Comparison of ENCODE assay signal across 8 mouse cellular contexts in the genomic region with DNA sequence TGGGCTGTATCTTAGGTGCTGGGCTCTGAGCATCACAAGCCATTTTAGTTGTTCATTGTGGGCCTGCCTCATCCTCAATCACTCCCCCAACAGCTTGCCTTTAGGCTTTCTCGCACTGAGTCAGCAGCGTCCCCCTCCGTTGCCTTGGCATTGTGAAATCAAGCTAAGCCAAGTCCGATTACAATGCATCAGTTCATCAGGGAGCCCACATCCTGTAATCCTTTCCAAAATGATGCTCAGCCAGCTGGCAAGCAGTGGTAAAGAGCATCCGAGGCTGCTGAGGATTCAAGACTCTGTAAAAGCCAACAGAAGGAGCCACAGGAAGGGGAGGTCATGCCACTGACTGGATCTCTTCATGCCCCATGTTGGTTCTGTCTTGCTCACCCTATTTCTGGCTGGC. TPM values are rescaled to one million over a fixed set of nuclear protein-coding genes. Genes with fewer than 3 reads are reported as not detected.
DNase-seq lines count a peak whose midpoint lies in the region; ATAC-seq and TF ChIP-seq lines count a peak whose summit lies in the region.
"Had no signal": no experiment of that assay in that cellular context is flagged by ENCODE, and none has a peak within 500 bp of the region (broad histone marks: within the 10 kb centered on the region; RNA-seq: fewer than 3 reads in every experiment).

No protein-coding gene starts in this region.

- no peak for TF ChIP-seq POLR2A in brain, embryonic 14.5 days (IDR thresholded peaks at IDR 0.05; ENCODE audit: borderline replicate concordance, extremely low read depth, insufficient read depth, insufficient read length, poor library complexity, severe bottlenecking)

- H3K9me3 ChIP-seq in lung, postnatal 0 days (ENCODE audit: low read length): no peaks in the 10 kb centered on the region
- no peaks in the 10 kb centered on the region for H3K9me3 ChIP-seq in stomach, postnatal 0 days (ENCODE audit: control insufficient read depth, low read length)

- no peaks in the 10 kb centered on the region for H3K4me1 ChIP-seq in lung, postnatal 0 days (ENCODE audit: insufficient read depth, low read depth, low read length)
- H3K4me1 ChIP-seq in stomach, postnatal 0 days (replicated peaks; ENCODE audit: control insufficient read depth, insufficient read depth): no peaks in the 10 kb centered on the region

- no peak for TF ChIP-seq EP300 in lung, postnatal 0 days (IDR thresholded peaks at IDR 0.05)
- no peak for TF ChIP-seq EP300 in stomach, postnatal 0 days (optimal IDR thresholded peaks at IDR 0.05)

- no peak for TF ChIP-seq CTCF in C2C12 (IDR thresholded peaks at IDR 0.05; ENCODE audit: control insufficient read depth, insufficient read depth, insufficient read length)
- TF ChIP-seq CTCF in brain, embryonic 14.5 days (IDR thresholded peaks at IDR 0.05; ENCODE audit: borderline replicate concordance, extremely low read depth, insufficient read depth, insufficient read length): no peak
- TF ChIP-seq CTCF in lung, postnatal 0 days (IDR thresholded peaks at IDR 0.05): no peak
- TF ChIP-seq CTCF in stomach, postnatal 0 days (IDR thresholded peaks at IDR 0.05; ENCODE audit: low read depth): no peak

- intact Hi-C loops in gastrocnemius, postnatal 14 days (cut with DNase I; ENCODE audit: low total_unique reads): no loop called here

- 57% methylated on average over 5 of the region's 5 CpGs for WGBS in lung, postnatal 0 days
- WGBS in stomach, postnatal 0 days: 75% methylated on average over 5 of the region's 5 CpGs

- H3K36me3 ChIP-seq in C2C12 (ENCODE audit: control insufficient read depth, insufficient read depth): no peaks in the 10 kb centered on the region
- H3K36me3 ChIP-seq in lung, postnatal 0 days (ENCODE audit: insufficient read depth, low read length): no peaks in the 10 kb centered on the region
- H3K36me3 ChIP-seq in stomach, postnatal 0 days (ENCODE audit: control insufficient read depth, insufficient read depth, low read length): no peaks in the 10 kb centered on the region

- no peak overlapping the region for H3K4me2 ChIP-seq in lung, postnatal 0 days (replicated peaks; ENCODE audit: low read depth, low read length)
- H3K4me2 ChIP-seq in stomach, postnatal 0 days (replicated peaks; ENCODE audit: low read depth): no peak overlapping the region

- H3K27me3 ChIP-seq in C2C12 (ENCODE audit: control insufficient read depth, insufficient read depth, insufficient read length): no peaks in the 10 kb centered on the region
- no peaks in the 10 kb centered on the region for H3K27me3 ChIP-seq in lung, postnatal 0 days (replicated peaks; ENCODE audit: insufficient read depth, low read length)
- no peaks in the 10 kb centered on the region for H3K27me3 ChIP-seq in stomach, postnatal 0 days (ENCODE audit: control insufficient read depth, insufficient read depth, low read length)

- H3K79me2 ChIP-seq in C2C12 (ENCODE audit: control insufficient read depth, insufficient read depth): no peaks in the 10 kb centered on the region

- H3ac ChIP-seq in C2C12 (ENCODE audit: control insufficient read depth, insufficient read length, low read depth): no peak overlapping the region

- H3K4me3 ChIP-seq in C2C12 (ENCODE audit: insufficient read depth, poor library complexity, severe bottlenecking): no peak overlapping the region
- no peak overlapping the region for H3K4me3 ChIP-seq in lung, postnatal 0 days (ENCODE audit: low read depth, low read length)
- no peak overlapping the region for H3K4me3 ChIP-seq in stomach, postnatal 0 days (ENCODE audit: low read depth, low read length)

- no peak overlapping the region for H3K9ac ChIP-seq in lung, postnatal 0 days (replicated peaks; ENCODE audit: low read depth)
- no peak overlapping the region for H3K9ac ChIP-seq in stomach, postnatal 0 days (ENCODE audit: low read length)

- H3K79me3 ChIP-seq in C2C12 (ENCODE audit: low read depth): no peaks in the 10 kb centered on the region

- peak; percentile 80 for DNase-seq in brain, embryonic 14.5 days (ENCODE audit: low read depth)
- peak; percentile 61 for DNase-seq in gastrocnemius, postnatal 14 days
- peak; percentile 55 for DNase-seq in lung, postnatal 0 days (ENCODE audit: low spot score)
- no peak for DNase-seq in stomach, postnatal 0 days (ENCODE audit: low spot score)

- ATAC-seq in lung, postnatal 0 days: peak; percentile 56
- ATAC-seq in megakaryocyte-erythroid progenitor cell, adult 5-6 weeks (replicated peaks; ENCODE audit: low FRiP score, low TSS enrichment, poor library complexity, severe bottlenecking): no peak
- ATAC-seq in erythroblast, adult 5-6 weeks (replicated peaks; ENCODE audit: low FRiP score, poor library complexity, severe bottlenecking): no peak
- ATAC-seq in stomach, postnatal 0 days (ENCODE audit: low FRiP score, low TSS enrichment): no peak

- H3K27ac ChIP-seq in lung, postnatal 0 days (ENCODE audit: low read length): no peak overlapping the region
- H3K27ac ChIP-seq in stomach, postnatal 0 days (replicated peaks): no peak overlapping the region

TF ChIP-seq in C2C12, 6 proteins besides CTCF, POLR2A, EP300 and RAD21:
- no peak for TF ChIP-seq MYOG (IDR thresholded peaks at IDR 0.05; ENCODE audit: control insufficient read depth, extremely low read depth, insufficient read length)
- TF ChIP-seq CEBPB (IDR thresholded peaks at IDR 0.05; ENCODE audit: low read depth): peak; percentile 79
- TF ChIP-seq MYOD1 (IDR thresholded peaks at IDR 0.05; ENCODE audit: control insufficient read depth, insufficient read length, low read depth): no peak
TF ChIP-seq in C2C12: peak in this region for 1.

RNA-seq across cellular contexts. Expression of a gene that starts 15.3 kb away (rescaled TPM):
- polyA plus RNA-seq in C2C12 (2012; fragmentation: generic; extraction: Trizol): 0.01 TPM
- 0.01 and 0.04 TPM in 2 replicates for polyA plus RNA-seq in brain, embryonic 14.5 days (2012; rRNA removed)
- total RNA-seq in gastrocnemius, postnatal 14 days (2021): not detected
- 0.11 TPM in 2 replicates for polyA plus RNA-seq in lung, postnatal 0 days (2015; fragmentation: Nextera tagmentation; extraction: Ambion mirVana)
- total RNA-seq in megakaryocyte-erythroid progenitor cell, adult 5-6 weeks (2014; fragmentation: Nextera tagmentation): 0.20 and 0.48 TPM in 2 replicates
- 0.11 TPM in 1 of 2 replicates, not detected in the other for total RNA-seq in megakaryocyte-erythroid progenitor cell, adult 5-6 weeks (2017)
- not detected in 2 replicates for total RNA-seq in erythroblast, adult 5-6 weeks (2015; ENCODE audit: low replicate concordance)
- not detected in 2 replicates for total RNA-seq in erythroblast, adult 5-6 weeks (2017; ENCODE audit: low replicate concordance)
- polyA plus RNA-seq in stomach, postnatal 0 days (2015; fragmentation: Nextera tagmentation; extraction: Ambion mirVana): 0.06 and 0.08 TPM in 2 replicates
- polyA plus RNA-seq: heart, postnatal 0 days had no signal

RNA-seq across cellular contexts. Expression of a gene that starts 32.9 kb away (rescaled TPM):
- polyA plus RNA-seq in C2C12 (2012; fragmentation: generic; extraction: Trizol): 0.01 TPM
- 0.13 and 0.18 TPM in 2 replicates for polyA plus RNA-seq in brain, embryonic 14.5 days (2012; rRNA removed)
- under 1 TPM; 0.11 to 0.16 TPM for total RNA-seq in gastrocnemius, postnatal 14 days (2021)
- 0.29 and 0.45 TPM in 2 replicates for polyA plus RNA-seq in lung, postnatal 0 days (2015; fragmentation: Nextera tagmentation; extraction: Ambion mirVana)
- total RNA-seq in megakaryocyte-erythroid progenitor cell, adult 5-6 weeks (2014; fragmentation: Nextera tagmentation): 0.92 and 9.3 TPM in 2 replicates
- total RNA-seq in megakaryocyte-erythroid progenitor cell, adult 5-6 weeks (2017): 0.66 TPM in 1 of 2 replicates, not detected in the other
- total RNA-seq in erythroblast, adult 5-6 weeks (2015; ENCODE audit: low replicate concordance): 3.7 and 4.8 TPM in 2 replicates
- 0.09 and 1.4 TPM in 2 replicates for total RNA-seq in erythroblast, adult 5-6 weeks (2017; ENCODE audit: low replicate concordance)
- 0.12 and 0.13 TPM in 2 replicates for polyA plus RNA-seq in stomach, postnatal 0 days (2015; fragmentation: Nextera tagmentation; extraction: Ambion mirVana)
